Mouse (Mus musculus): ENCODE measurements around the gene Ppp4r4.

GRCm38 (mm10) chr12:103544213-103544612 lies 12.1 kb downstream of the Ppp4r4 start:
- TF ChIP-seq HCFC1 (IDR thresholded peaks at IDR 0.05; ENCODE audit: borderline replicate concordance, insufficient read depth, low read length) (no peak), CHD2 (IDR thresholded peaks at IDR 0.05; ENCODE audit: low read depth, low read length) (no peak), ZC3H11A (IDR thresholded peaks at IDR 0.05; ENCODE audit: borderline replicate concordance, low read depth, low read length) (peak; percentile 50; the same call in 1 of the 2 replicates), MAFK (IDR thresholded peaks at IDR 0.05; ENCODE audit: insufficient read depth, low read depth, low read length) (no peak), ZNF384 (IDR thresholded peaks at IDR 0.05; ENCODE audit: low read depth, low read length) (no peak)

All from ES-E14 (cell line).